Mouse (Mus musculus) embryonic facial prominence, embryonic 11.5 days (tissue): ENCODE data around the gene Arsa. TPM values are rescaled to one million over a fixed set of nuclear protein-coding genes. Genes with fewer than 3 reads are reported as not detected.
A peak's percentile ranks its signal among the peaks of the same experiment; 100 is the strongest.

Experiments used
- ATAC-seq: fragments of 200-750 bp; cut with Nextera tagmentation; replicated peaks from 2 replicates; pipeline ENCODE4 v1.8.0; 2017; ENCODE audit warnings: low read depth; ENCODE audit not compliant: insufficient number of reproducible peaks, low FRiP score, low TSS enrichment
- DNase-seq: peaks from one replicate; pipeline ENCODE4 v3.0.0-alpha.2; 2015; ENCODE audit warnings: low spot score
- H3K27ac ChIP-seq: fragments of 300-500 bp; sonication (generic); replicated peaks from 2 replicates; pipeline ENCODE4 v1.5.1; 2014; ENCODE audit warnings: mild to moderate bottlenecking, low read depth, low read length, control low read depth
- H3K27me3 ChIP-seq: fragments of 300-500 bp; sonication (generic); 2 replicates; pipeline ENCODE4 v1.6.1; 2014; ENCODE audit warnings: mild to moderate bottlenecking, low read length, moderate library complexity, mixed read lengths; ENCODE audit not compliant: control insufficient read depth, insufficient read depth
- H3K36me3 ChIP-seq: fragments of 300-500 bp; sonication (generic); replicated peaks from 2 replicates; pipeline ENCODE4 v1.6.1; 2014; ENCODE audit warnings: low read depth, mild to moderate bottlenecking, low read length, moderate library complexity, mixed read lengths; ENCODE audit not compliant: control insufficient read depth, insufficient read depth
- H3K4me1 ChIP-seq: fragments of 300-500 bp; sonication (generic); 2 replicates; pipeline ENCODE4 v1.6.1; 2014; ENCODE audit warnings: low read length, mixed read lengths; ENCODE audit not compliant: control insufficient read depth, insufficient read depth
- H3K4me2 ChIP-seq: fragments of 300-500 bp; sonication (generic); 2 replicates; pipeline ENCODE4 v1.6.1; 2014; ENCODE audit warnings: low read depth, mild to moderate bottlenecking, control low read depth, low read length, moderate library complexity
- H3K4me3 ChIP-seq: fragments of 300-500 bp; sonication (generic); 2 replicates; pipeline ENCODE4 v1.5.1; 2014; ENCODE audit warnings: low read depth, low read length, control low read depth
- H3K9ac ChIP-seq: fragments of 300-500 bp; sonication (generic); replicated peaks from 2 replicates; pipeline ENCODE4 v1.6.1; 2014; ENCODE audit warnings: mild to moderate bottlenecking, control low read depth, low read length
- H3K9me3 ChIP-seq: fragments of 300-500 bp; sonication (generic); replicated peaks from 2 replicates; pipeline ENCODE4 v1.6.1; 2016; ENCODE audit warnings: mild to moderate bottlenecking, low read length, inconsistent platforms, mixed read lengths; ENCODE audit not compliant: control insufficient read depth
- WGBS: fragments of 180-500 bp; shearing (Covaris S2); extraction: QIAGEN DNeasy Blood & Tissue Kit; methylation state at CpG from one replicate; pipeline ENCODE4 v1.1.7; 2014; 5-methylcytosine and 5-hydroxymethylcytosine counted together
- polyA plus RNA-seq: library from polyadenylated mRNA; unstranded; fragments of >200 nt; fragmentation: Nextera tagmentation; extraction: Ambion mirVana; gene quantifications from 2 replicates; pipeline ENCODE4 v1.2.1, GENCODE M21; 2014

Gene Arsa
- polyA plus RNA-seq, 1 experiment from 2014 or later = 7.5 TPM

DNA sequence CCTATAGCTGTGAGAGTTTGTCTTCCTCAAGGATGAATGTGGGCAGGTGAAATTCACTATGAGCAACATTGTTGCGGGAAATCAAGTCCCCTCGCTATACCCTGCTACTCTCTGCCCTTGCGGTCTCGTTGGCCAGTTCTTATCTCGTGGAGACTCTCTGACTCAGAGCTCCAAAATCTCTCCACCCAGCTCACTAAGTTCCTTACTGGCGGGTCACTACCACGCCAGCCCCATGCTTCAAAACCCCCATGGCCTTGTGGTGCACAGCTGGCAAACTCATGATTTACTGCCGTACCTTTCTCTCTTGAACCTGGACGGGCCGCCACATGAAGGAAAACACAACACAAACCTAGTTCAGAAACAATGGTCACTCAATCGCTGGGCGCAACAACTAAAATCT lies 11.0 kb upstream of the Arsa start:
- H3K4me1 ChIP-seq = no peaks in the 10 kb centered on the region
- H3K27me3 ChIP-seq = no peaks in the 10 kb centered on the region
- H3K4me2 ChIP-seq = no peak overlapping the region
- ATAC-seq (no peak), DNase-seq (no peak)
- H3K4me3 ChIP-seq = no peak overlapping the region
- H3K36me3 ChIP-seq = no peaks in the 10 kb centered on the region
- 81% methylated on average over 12 of the region's 12 CpGs for WGBS
- no peak overlapping the region for H3K9ac ChIP-seq
- H3K9me3 ChIP-seq = no peaks in the 10 kb centered on the region
- no peak overlapping the region for H3K27ac ChIP-seq

DNA sequence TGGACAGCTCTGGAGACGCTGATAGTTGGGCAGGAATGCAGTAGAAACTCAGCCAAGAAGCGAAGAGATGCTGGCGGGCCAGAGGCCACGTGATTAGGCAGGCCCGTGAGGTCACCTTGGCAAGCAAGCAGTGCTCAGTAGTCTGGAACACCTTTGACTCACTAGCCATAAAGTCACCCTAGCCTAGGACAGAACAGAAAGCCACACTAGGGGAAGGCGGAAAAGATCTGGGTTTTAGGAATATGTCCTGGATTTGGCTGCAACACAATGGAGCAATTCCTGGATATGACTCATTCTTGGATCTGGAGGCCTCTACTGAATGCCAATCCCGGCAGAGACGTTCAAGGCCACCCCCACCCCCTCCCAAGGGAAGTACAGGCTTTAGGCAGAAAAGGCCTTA lies 3.4 kb upstream of the Arsa start:
- no peaks in the 10 kb centered on the region for H3K4me1 ChIP-seq
- H3K4me3 ChIP-seq = no peak overlapping the region
- WGBS = 76% methylated on average over 8 of the region's 8 CpGs
- no peak overlapping the region for H3K9ac ChIP-seq
- H3K36me3 ChIP-seq = no peaks in the 10 kb centered on the region
- ATAC-seq (no peak), DNase-seq (no peak)
- H3K27me3 ChIP-seq = no peaks in the 10 kb centered on the region
- H3K27ac ChIP-seq = no peak overlapping the region
- no peak overlapping the region for H3K4me2 ChIP-seq
- no peaks in the 10 kb centered on the region for H3K9me3 ChIP-seq

DNA sequence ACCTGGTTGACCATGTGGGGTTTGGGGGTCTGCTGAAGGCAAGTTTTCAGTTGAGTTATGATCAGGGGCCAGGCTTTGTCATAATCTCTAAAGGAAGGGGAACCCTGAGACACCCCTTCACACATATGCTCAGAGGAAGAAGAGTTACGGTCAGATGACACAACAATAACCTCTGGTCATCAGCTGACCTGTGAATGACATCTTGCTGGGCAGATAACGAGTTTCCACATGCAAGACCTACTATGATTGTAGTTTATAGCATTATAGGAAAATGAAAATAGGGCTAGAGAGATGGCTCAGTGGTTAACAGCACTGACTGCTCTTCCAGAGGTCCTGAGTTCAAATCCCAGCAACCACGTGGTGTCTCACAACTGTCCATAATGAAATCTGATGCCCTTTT lies 1.4 kb upstream of the Arsa start:
- Histone ChIP-seq H3K9me3 (no peaks in the 10 kb centered on the region), H3K27me3 (no peaks in the 10 kb centered on the region), H3K27ac (no peak overlapping the region), H3K4me2 (no peak overlapping the region), H3K4me1 (no peaks in the 10 kb centered on the region), H3K36me3 (no peaks in the 10 kb centered on the region), H3K4me3 (no peak overlapping the region), H3K9ac (no peak overlapping the region)
- ATAC-seq (no peak), DNase-seq (no peak)
- 86% methylated on average over 3 of the region's 3 CpGs for WGBS

DNA sequence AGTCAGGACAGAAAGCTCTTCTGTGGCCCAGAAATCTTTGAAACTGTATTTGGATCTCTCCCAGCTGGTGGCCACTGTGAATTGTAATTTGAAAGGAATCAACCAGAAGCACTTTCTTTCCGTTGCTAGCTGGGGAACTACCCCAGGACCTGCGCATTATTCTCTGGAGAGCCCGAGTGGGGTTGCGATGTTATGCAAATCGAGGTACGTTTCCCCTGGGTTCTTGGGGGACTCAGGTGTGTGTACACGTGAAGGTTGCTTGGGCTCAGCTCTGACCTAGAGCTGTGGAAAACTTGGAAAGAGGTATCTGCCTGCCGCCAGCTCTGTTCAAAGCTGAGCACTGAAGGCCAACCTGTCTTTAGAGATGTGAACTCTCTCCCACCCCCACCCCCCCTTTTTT lies 581 bp upstream of the Arsa start:
- H3K9ac ChIP-seq = no peak overlapping the region
- no peaks in the 10 kb centered on the region for H3K36me3 ChIP-seq
- no peak overlapping the region for H3K4me2 ChIP-seq
- 46% methylated on average over 8 of the region's 8 CpGs for WGBS
- no peak overlapping the region for H3K27ac ChIP-seq
- no peak overlapping the region for H3K4me3 ChIP-seq
- ATAC-seq (no peak), DNase-seq (no peak)
- no peaks in the 10 kb centered on the region for H3K27me3 ChIP-seq
- H3K4me1 ChIP-seq = no peaks in the 10 kb centered on the region
- no peaks in the 10 kb centered on the region for H3K9me3 ChIP-seq

DNA sequence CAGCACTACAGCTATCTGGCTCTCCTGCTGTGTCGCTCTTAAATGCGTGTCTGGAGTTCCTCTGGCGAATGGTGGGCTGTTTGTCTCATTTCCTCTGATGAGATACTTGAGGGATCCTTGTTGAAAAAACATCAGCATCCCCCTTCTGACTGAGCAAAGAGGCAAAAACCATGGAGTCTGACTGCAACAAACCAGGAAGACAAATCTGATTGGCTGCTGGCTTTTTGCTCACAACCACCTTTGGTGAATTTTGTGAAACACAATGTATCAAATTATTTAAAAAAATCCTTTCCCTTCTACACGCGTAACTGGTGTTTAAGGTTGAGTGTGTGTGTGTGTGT lies 780 bp downstream of the Arsa start:
- H3K9ac ChIP-seq = peak overlapping the region; percentile 56
- WGBS = 12% methylated on average over 5 of the region's 5 CpGs
- no peaks in the 10 kb centered on the region for H3K36me3 ChIP-seq
- 0 out of 2 replicates have a peak overlapping the region, but pooled peaks have one; percentile 36 for H3K27ac ChIP-seq
- peak overlapping the region; percentile 57 for H3K4me3 ChIP-seq
- no peak for ATAC-seq
- DNase-seq = no peak
- H3K4me2 ChIP-seq = peak overlapping the region; percentile 65
- no peaks in the 10 kb centered on the region for H3K4me1 ChIP-seq
- no peaks in the 10 kb centered on the region for H3K27me3 ChIP-seq
- H3K9me3 ChIP-seq = no peaks in the 10 kb centered on the region

DNA sequence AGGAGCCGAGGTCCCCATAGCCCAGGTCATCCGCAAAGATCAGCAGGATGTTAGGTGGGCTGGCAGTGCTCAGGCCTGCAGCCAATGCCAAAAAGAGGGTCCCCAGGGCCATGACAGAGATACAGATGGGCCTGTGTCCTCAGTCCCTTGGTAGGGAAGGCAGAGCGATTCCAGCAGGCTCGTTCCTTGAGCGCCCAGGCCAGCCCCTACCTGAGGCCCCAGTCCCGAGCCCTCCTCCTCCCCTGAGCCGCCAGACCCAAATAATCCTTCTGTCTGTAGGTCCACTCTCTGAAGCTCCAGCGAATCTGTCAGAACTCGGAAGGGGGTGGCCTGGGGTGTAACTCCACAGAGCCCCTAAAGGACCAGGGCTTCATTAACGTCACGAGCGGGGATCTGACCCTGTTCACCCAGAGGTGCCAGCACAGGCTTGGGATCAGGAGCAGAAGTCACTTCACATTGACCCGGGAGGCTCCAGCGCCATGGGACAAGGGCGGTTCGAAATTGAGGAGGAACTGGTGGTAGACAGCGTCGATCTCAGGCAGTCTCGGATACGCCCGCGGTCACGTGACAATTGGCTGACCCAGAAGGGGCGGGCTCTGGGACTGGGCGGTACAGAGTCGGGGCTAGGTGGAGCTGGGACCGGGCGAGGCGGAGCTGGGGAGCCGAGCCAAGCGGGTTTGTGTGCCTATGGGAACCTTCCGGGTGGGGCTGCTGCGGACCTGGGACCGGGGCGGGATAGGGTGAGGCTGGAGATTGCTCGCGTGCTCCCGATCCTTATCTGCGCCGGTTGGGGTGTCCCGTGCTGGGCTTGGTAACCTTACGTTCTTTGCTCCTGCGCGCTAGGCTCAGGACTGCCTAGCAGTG lies 1.4 kb downstream of the Arsa start:
- Histone ChIP-seq H3K4me2 (peak overlapping the region; percentile 65), H3K27me3 (no peaks in the 10 kb centered on the region), H3K9ac (peak overlapping the region; percentile 56), H3K4me1 (no peaks in the 10 kb centered on the region), H3K36me3 (no peaks in the 10 kb centered on the region), H3K9me3 (no peaks in the 10 kb centered on the region), H3K27ac (0 out of 2 replicates have a peak overlapping the region, but pooled peaks have one; percentile 36), H3K4me3 (peak overlapping the region; percentile 57)
- 9% methylated on average over 44 of the region's 44 CpGs for WGBS
- DNase-seq (peak; percentile 93), ATAC-seq (peak; percentile 96)

DNA sequence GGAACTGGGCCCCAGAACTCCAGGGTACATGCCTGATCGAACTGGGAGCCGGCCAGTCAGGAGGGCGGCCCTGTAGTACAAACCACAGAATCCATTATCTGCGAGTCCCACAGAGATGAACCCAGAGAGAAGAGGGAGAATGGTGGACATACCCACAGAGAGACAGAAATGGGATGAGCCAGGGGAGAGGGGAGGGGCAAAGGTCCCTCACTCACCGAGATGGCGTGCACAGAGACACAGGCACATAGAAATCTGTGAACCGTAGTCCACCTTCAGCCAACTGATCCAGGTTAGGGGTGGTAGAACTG lies 2.0 kb downstream of the Arsa start:
- no peak overlapping the region; the same call in 1 of the 2 replicates for H3K4me3 ChIP-seq
- ATAC-seq (no peak), DNase-seq (no peak)
- WGBS = 80% methylated on average over 7 of the region's 7 CpGs
- no peaks in the 10 kb centered on the region for H3K4me1 ChIP-seq
- no peaks in the 10 kb centered on the region for H3K36me3 ChIP-seq
- no peaks in the 10 kb centered on the region for H3K9me3 ChIP-seq
- no peaks in the 10 kb centered on the region for H3K27me3 ChIP-seq
- no peak overlapping the region; the same call in 1 of the 2 replicates for H3K4me2 ChIP-seq
- no peak overlapping the region for H3K27ac ChIP-seq
- H3K9ac ChIP-seq = no peak overlapping the region

DNA sequence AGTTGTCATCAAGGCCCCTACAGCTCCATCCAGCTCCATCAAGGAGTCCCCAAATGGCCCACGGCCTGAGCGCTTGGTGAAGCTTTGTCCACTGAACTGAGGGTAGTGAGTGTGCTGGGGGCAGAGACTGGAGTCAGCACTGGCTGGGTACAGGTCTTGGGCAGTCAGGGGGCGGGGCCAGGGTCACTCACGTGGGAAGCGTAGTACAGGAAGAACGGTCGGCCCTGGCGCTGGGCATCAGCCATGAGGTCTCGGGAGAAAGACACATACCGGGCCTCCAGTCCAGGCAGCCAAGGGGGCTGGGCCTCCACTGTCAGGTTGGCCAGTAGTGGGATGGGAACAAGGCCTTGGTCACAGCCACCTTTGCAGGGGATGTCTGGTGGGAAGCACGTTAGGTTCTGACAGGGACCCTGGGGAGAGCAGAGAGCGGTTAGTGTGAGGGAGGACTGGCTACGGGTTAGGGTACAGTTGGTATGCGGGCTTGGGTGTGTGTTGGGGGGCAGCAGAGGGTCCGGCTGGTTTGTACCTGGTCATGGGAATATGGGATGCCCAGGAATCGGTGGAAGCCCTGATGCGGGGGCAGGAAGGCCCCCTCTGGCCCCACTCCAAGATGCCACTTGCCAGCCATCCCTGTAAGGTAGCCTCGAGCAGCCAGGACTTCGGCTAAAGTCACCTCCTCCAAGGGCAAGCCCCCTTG lies 2.5 kb downstream of the Arsa start:
- no peak overlapping the region for H3K4me2 ChIP-seq
- no peak for DNase-seq
- H3K4me3 ChIP-seq = no peak overlapping the region
- no peak overlapping the region for H3K9ac ChIP-seq
- H3K27me3 ChIP-seq = no peaks in the 10 kb centered on the region
- 90% methylated on average over 19 of the region's 19 CpGs for WGBS
- no peaks in the 10 kb centered on the region for H3K4me1 ChIP-seq
- ATAC-seq = no peak
- no peak overlapping the region for H3K27ac ChIP-seq
- H3K36me3 ChIP-seq = no peaks in the 10 kb centered on the region
- H3K9me3 ChIP-seq = no peaks in the 10 kb centered on the region
